Mouse (Mus musculus) 416B (cell line): ENCODE measurements around the gene Amhr2.

Experiments
- DNase-seq: peaks from one replicate; pipeline ENCODE4 v3.0.0; 2011; ENCODE audit warnings: low read depth

The Amhr2 gene

DNA sequence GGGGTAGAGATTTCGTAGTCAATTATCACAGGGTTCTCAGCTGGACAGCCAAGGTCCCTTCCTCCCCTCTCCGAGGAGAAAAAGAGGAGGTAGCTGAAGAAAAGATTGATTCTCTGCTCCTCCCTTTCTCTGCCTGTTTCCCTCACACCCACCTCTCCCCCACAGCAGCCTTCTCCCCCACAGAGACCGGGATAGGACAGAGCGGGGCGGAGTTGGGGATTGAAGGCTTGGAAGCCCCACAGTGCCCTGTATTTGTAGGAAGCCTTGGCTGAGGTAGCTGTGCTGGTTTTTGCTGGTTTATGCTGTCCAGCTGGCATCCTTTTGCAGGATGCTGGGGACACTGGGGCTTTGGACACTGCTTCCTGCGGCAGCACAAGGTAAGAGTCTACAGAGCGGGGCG, at the start of gene Amhr2:
Gene Amhr2 (plus strand): TSS at position 222 of the 400 bp plus-strand sequence.
- no peak for DNase-seq

GRCm38 (mm10) chr15:102398629-102399028, 46.5 kb upstream of the Amhr2 start:
- DNase-seq, result no peak

DNA sequence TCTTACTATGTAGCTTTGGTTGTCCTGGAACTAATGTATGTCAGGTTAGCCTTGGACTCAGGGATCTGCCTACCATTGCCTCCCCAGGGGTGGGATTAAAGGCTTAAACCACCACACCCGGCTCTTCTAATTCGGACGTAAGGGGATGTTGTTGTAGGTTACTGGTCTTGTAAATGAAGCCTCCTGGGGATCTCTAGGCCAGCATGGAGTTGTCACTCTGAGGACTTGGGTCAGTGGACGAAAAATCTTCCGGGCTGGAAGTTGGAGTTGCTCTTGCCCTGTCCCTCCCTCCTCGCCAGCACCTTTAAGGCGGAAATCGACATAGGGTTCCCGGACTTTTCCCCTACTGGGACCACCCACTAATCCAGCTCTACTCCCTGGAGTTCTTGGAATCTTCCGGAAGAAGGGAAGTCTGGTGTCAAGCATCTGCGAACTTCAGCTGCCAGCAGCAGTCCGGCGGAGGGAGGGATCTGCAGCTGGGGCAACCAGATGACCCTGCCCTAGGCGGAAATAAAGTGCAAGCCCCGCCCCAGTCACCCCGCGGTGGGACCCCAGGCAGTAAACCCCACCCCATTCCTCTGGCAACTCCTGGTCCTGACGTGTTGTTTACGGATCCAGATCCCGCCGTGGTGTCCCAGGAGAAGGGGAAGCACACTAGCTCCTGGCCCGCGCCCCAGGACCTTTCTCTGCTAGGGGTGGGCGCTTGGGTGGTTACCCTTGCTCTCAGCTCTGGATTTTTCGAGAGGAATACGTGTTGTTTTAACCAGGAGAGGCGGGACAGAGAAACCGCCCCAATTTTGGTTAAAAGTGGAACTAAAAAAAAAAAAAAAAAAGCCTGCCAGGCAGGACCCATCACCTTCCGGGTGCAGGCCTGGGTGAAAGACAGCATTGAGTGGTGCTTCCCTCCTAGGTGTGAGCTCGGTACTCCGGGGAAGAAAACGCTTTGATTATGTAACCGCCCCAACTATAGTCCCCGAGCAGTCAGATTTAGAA, 45.6 kb upstream of the Amhr2 start:
- peak; percentile 89 for DNase-seq

DNA sequence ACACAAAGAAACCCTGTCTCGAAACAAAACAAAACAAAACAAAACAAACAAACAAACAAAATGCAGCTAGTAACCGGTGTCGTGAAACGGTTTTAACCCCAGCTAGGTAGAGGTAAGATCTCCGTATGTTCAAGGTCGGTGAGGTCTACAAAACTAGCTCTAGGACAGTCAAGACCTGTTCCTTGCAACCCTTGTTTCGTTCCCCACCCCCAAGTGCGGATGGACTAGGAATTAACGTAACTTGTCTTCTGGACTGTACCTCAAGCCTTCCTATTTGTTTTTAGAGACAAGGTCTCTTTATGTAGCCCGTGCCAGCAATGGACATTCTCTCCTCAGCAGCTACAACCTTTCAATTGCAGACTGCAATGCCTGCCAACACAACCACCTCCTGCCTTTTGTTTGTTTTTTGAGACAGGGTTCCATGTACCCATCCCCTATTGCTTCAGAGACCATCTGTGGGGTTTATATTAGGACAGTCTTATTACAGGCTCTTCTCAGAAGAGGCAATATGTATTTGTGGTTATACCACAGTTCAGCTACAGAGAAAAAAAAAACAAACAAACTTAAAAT, 44.6 kb upstream of the Amhr2 start:
- no peak for DNase-seq

DNA sequence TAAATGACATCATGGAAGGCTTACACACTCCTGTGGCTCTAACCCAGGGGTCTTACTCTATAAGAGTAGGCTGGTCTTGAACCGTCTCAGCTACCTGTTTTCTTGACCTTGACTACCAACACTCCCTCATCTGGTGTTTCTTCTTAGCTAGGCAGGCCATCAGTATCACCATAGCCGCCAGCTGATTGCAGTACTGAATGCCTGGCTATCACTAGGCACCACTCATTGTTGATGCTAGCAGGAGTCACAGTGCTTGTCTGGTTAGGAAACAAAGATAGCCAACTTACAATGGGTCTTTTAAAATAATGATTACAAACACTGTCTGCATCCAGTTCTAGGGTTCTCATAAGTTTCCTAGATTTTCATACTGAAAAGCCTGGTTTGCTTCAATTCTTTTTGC, 43.9 kb upstream of the Amhr2 start:
- DNase-seq, result no peak

GRCm38 (mm10) chr15:102402210-102402609, 43.0 kb upstream of the Amhr2 start:
- DNase-seq, result no peak

DNA sequence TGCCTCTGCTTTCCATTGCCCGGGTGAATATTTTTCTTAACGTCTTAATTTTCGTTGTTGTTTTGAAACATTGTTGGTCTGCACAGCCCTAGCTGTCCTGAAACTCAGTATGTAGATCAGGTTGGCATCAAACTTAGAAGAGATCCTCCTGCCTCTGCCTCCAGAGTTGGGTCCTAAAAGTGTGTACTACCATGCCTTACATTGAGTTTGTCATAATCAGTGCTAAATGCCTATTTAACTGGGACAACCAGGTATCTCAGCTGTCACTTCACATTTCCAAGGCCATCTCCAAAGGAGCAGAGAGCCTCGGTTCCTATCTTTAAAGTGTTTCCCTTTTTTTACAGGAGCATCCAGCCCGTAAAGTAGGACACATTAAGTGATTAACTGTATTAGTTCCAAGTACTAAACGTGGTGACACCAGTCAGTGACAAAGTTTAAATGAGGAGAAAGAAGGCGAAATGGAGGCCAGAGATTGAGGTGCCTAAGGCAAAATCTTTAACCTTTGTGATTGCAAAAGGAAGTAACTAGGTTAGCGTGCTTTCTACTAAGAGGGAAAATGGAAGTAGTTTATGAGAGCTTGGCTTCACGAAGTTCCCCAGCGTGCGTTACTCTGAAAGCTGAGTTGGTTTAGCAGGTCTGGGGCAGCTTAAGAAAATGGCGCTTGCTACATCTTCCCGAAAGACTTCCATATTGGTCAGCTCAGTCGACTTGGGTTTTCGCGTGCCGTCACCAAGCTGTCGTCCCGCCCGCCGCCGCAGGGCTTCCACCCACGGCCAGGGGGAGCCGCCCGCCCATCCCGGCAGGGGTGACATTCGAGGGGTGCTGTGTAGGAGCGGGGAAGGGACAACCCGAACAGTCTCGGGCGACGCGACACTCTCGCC, 40.3 kb upstream of the Amhr2 start:
- DNase-seq, result no peak

- DNase-seq, result peak; percentile 100
Observed at GRCm38 (mm10) chr15:102405489-102406195, 39.5 kb upstream of the Amhr2 start, which contains the start of gene Sp1. Gene Sp1, plus strand, starts transcription at chr15:102406143.

DNA sequence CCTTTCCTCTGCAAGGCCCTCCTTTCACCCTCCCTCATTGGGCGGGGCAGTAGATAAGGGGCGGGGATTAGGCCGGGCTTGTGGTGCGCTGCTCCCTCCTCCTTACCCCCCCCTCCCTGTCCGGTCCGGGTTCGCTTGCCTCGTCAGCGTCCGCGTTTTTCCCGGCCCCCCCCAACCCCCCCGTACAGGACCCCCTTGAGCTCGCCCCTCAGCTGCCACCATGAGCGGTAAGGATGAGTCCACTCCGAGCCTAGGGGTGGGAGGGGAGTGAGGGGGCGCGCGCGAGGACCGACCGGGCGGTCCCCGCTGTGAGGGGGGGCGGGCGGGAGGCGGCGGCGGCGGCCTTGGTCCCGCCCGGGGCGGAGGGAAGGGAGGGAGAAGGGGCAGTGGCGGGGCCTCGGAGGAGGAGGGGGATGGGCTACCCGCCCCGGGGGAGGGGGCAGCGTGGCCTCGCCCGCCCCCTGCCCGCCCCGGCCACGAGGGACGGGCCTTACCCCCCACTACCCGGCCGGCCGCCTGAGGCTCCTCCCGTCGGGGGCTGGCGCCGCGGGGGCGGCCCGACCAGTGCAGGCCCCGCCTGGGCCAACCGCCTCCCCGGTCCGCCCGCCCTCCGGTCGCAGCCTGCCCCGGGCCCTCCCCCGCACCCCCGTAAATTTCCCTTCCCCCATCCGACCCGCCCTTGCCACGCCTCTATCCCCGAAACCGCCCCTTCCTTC, 38.8 kb upstream of the Amhr2 start:
- DNase-seq, result peak; percentile 86

DNA sequence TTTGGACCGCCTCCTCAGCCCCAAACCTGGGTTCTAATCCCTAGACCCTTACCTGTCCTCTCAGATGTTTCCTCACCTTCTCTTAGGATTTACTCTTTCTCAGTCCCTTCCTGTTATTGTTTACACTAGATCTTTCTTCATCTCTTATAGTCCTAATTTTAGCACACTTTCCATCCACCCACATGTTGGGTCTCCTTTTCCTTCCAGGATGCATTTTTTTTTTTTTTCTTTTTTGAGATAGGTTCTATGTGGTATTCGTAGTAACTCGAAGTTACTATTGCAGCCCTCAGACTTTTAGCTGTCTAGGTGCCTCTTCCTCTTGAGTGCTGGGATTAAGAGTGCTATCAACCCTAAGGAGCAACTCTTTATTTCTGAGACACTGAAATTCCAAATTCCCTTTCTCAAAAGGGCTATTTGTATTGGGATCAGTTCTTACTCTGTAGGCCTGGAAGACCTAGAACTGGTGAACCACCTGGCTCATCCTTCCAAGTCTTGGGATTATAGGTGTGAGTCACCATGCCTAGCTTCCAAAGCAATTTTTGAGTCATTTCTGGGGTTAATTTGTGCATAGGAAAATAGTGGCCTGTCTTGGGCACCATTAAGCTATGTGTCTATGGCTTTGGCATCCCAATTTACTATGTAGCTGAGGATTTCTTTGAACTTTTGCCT, 38.1 kb upstream of the Amhr2 start:
- DNase-seq, result no peak

GRCm38 (mm10) chr15:102407681-102408557, 37.2 kb upstream of the Amhr2 start:
- no peak for DNase-seq

DNA sequence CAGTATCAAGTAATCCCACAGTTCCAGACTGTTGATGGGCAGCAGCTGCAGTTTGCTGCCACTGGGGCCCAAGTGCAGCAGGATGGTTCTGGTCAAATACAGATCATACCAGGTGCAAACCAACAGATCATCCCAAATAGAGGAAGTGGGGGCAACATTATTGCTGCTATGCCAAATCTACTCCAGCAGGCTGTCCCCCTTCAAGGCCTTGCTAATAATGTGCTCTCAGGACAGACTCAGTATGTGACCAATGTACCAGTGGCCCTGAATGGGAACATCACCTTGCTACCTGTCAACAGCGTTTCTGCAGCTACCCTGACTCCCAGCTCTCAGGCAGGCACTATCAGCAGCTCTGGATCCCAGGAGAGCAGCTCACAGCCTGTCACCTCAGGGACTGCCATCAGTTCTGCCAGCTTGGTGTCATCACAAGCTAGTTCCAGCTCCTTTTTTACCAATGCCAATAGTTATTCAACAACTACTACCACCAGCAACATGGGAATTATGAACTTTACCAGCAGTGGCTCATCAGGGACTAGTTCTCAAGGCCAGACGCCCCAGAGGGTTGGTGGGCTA, 36.5 kb upstream of the Amhr2 start:
- no peak for DNase-seq

GRCm38 (mm10) chr15:102409286-102409685, 35.9 kb upstream of the Amhr2 start:
- DNase-seq, result no peak

GRCm38 (mm10) chr15:102411077-102411476, 34.1 kb upstream of the Amhr2 start:
- DNase-seq, result no peak

DNA sequence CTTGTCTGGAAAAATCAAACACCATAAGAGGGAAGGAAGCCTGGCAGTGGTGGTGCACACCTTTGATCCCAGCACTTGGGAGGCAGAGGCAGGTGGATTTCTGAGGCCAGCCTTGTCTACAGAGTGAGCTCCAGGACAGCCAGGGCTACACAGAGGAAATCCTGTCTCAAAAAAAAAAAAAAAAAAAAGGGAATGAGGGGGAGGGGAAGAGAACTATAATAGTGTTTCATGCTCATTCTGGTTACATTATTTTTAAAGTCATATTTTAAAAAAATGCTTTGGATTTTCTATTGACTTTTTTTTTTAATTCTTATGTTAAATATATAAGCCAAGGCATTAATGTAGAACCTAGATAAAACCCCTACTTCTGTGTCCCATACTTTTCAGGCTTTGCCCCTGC, 31.5 kb upstream of the Amhr2 start:
- no peak for DNase-seq

DNA sequence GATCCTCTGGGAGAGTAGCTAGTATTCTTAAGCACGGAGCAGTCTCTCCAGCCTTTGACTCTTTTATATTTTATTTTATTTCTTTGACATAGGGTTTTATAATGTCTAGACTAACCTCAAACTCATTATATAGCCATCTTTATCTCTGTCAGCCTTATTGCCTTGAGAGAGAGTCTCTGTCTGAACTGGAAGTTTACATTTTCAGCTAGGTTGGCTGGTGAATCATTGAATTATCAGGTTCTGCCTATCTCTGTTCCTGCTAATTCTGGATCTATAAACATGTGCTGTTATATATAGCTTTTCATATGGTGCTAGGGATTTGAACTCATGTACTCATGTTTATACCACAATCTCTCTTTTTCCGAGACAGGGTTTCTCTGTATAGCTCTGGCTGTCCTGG, 27.6 kb upstream of the Amhr2 start:
- no peak for DNase-seq

DNA sequence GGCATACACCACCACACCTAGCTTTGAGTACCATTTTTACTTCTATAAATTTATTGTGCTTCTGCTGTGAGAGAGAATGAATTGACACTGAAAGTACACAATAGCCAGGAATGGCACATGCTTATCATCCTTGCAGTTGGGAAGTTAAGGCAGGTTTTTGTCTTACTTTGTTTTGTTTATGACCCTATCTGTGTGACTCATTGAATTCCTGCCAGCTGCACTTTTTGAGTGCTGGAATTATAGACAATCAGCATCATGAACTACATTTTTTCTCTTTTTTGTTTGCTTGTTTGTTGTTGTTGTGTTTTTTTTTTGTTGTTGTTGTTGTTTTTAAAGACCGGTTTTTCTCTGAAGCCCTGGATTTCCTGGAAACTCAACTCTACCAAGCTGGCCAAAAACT, 24.2 kb upstream of the Amhr2 start:
- peak; percentile 47 for DNase-seq

DNA sequence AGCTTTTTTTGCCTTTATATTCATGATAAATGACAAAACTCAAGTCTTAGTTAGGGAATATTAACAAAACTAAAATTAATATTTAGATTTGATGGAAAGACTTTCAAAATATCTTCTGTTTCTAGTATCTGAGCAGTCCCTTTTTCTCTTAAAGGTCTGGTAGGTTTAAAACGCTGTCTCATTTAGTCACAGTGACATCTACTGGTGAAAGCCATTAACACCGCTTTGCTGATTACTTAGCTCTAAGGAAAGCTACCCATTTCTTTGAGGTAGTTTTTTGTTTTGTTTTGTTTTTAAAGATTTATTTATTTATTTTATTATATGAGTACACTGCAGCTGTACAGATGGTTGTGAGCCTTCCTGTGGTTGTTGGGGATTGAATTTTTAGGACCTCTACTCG, 23.7 kb upstream of the Amhr2 start:
- DNase-seq, result peak; percentile 87

- DNase-seq, result peak; percentile 60
Observed at GRCm38 (mm10) chr15:102423602-102424240, 21.4 kb upstream of the Amhr2 start.
